9 mouse cellular contexts compared by ENCODE assay signal in the genomic region with DNA sequence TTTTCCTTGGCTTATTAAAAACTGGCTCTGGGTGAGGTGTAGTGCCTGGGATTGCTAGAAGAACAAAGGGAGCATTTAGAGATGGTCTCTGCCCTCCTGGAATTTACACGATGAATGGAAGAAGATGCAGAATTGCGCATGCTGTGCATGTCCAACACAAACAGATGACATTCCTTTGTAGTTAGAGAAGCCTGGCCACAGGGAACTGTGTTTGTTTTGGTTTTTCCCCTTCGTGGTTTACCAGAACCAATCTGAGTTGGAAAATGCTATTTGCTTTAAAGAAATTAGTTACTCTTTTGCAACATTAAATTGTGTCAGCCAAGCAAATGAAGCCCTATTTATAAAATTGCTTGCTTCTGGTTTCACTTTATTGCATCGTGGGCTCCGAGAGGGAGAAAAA. TPM values are rescaled to one million over a fixed set of nuclear protein-coding genes. Genes with fewer than 3 reads are reported as not detected.
DNase-seq lines count a peak whose midpoint lies in the region; ATAC-seq lines count a peak whose summit lies in the region.
"Had no signal": no experiment of that assay in that cellular context is flagged by ENCODE, and none has a peak within 500 bp of the region (broad histone marks: within the 10 kb centered on the region; RNA-seq: fewer than 3 reads in every experiment).

A gene (plus strand): TSS at position 170 of the 400 bp plus-strand sequence.

- DNase-seq in left cerebral cortex, adult 18-20 months (ENCODE audit: low spot score in 2 of 2) = no peak
- DNase-seq in left cerebral cortex, postnatal 36 days (ENCODE audit: low spot score in 2 of 2) = no peak
- DNase-seq in adrenal gland, postnatal 10 days = no peak
- DNase-seq in midbrain, embryonic 11.5 days (ENCODE audit: low spot score, missing footprints) = peak; percentile 85
- DNase-seq in layer of hippocampus, postnatal 25 days (ENCODE audit: extremely low spot score in 1 of 2, low spot score in 1 of 2) = no peak
- DNase-seq in right cerebral cortex, adult 2 months (ENCODE audit: low spot score in 2 of 2) = no peak
- no peak for DNase-seq in spleen, postnatal 36 days (ENCODE audit: low spot score in 2 of 2)
- DNase-seq: liver, embryonic 13.5 days had no signal

- H3K9ac ChIP-seq in heart, embryonic 13.5 days = no peak within 1 kb of the TSS
- H3K9ac ChIP-seq in midbrain, embryonic 11.5 days (ENCODE audit: low read length) = no peak within 1 kb of the TSS
- H3K9ac ChIP-seq: liver, embryonic 13.5 days had no signal

- peak within 1 kb of the TSS; percentile 33; the same call in 1 of the 2 replicates for H3K27ac ChIP-seq in heart, embryonic 13.5 days (replicated peaks)
- H3K27ac ChIP-seq in midbrain, embryonic 11.5 days (ENCODE audit: low read depth, low read length) = no peak within 1 kb of the TSS
- H3K27ac ChIP-seq: liver, embryonic 13.5 days had no signal

- WGBS in heart, embryonic 13.5 days = 53% methylated on average over 5 of the region's 5 CpGs
- WGBS in midbrain, embryonic 11.5 days = 35% methylated on average over 5 of the region's 5 CpGs

- intact Hi-C loops in left cerebral cortex, postnatal 36 days (cut with DNase I) = no loop called here

- no peaks in the 10 kb centered on the region for H3K27me3 ChIP-seq in heart, embryonic 13.5 days (replicated peaks)
- H3K27me3 ChIP-seq in midbrain, embryonic 11.5 days (ENCODE audit: control insufficient read depth, insufficient read depth, low read length) = no peaks in the 10 kb centered on the region
- H3K27me3 ChIP-seq: liver, embryonic 13.5 days had no signal

- no peaks in the 10 kb centered on the region for H3K9me3 ChIP-seq in heart, embryonic 13.5 days
- H3K9me3 ChIP-seq in midbrain, embryonic 11.5 days (ENCODE audit: control insufficient read depth, low read length) = no peaks in the 10 kb centered on the region
- H3K9me3 ChIP-seq: liver, embryonic 13.5 days had no signal

- peak within 1 kb of the TSS; percentile 10; the same call in 1 of the 2 replicates for H3K4me2 ChIP-seq in heart, embryonic 13.5 days
- 0 out of 2 replicates have a peak within 1 kb of the TSS, but pooled peaks have one; percentile 3 for H3K4me2 ChIP-seq in midbrain, embryonic 11.5 days
- H3K4me2 ChIP-seq: liver, embryonic 13.5 days had no signal

- ATAC-seq in heart, embryonic 13.5 days (ENCODE audit: extremely low read depth, insufficient number of reproducible peaks, low FRiP score, low TSS enrichment) = no peak
- 0 out of 2 replicates have a peak, but pooled peaks have one; percentile 35 for ATAC-seq in midbrain, embryonic 11.5 days (ENCODE audit: low FRiP score)

- H3K4me1 ChIP-seq in heart, embryonic 13.5 days = peaks cover 56% of the 10 kb centered on the region
- H3K4me1 ChIP-seq in midbrain, embryonic 11.5 days (ENCODE audit: control insufficient read depth, insufficient read depth, low read length) = peaks cover 8% of the 10 kb centered on the region; the same call in 1 of the 2 replicates
- H3K4me1 ChIP-seq: liver, embryonic 13.5 days had no signal

- no peaks in the 10 kb centered on the region for H3K36me3 ChIP-seq in heart, embryonic 13.5 days
- H3K36me3 ChIP-seq in midbrain, embryonic 11.5 days (ENCODE audit: control insufficient read depth, insufficient read depth, low read length) = no peaks in the 10 kb centered on the region
- H3K36me3 ChIP-seq: liver, embryonic 13.5 days had no signal

- no peak within 1 kb of the TSS for H3K4me3 ChIP-seq in heart, embryonic 13.5 days
- no peak within 1 kb of the TSS for H3K4me3 ChIP-seq in midbrain, embryonic 11.5 days (ENCODE audit: low read depth, low read length)
- H3K4me3 ChIP-seq: liver, embryonic 13.5 days had no signal

RNA-seq across cellular contexts. Expression of the gene that starts here (rescaled TPM):
- total RNA-seq in left cerebral cortex, adult 18-20 months (2021) = 10 to 100 TPM; 11.5 to 16.2 TPM
- total RNA-seq in left cerebral cortex, postnatal 36 days (2021) = 10 to 100 TPM in 1 of 2 experiments, 1 to 10 TPM in 1; 6.4 to 17.4 TPM
- 100 to 1,000 TPM; 107 to 225 TPM for total RNA-seq in adrenal gland, postnatal 10 days (2021)
- 0.79 and 1.3 TPM in 2 replicates for polyA plus RNA-seq in heart, embryonic 13.5 days (2015; fragmentation: Nextera tagmentation; extraction: Ambion mirVana)
- polyA plus RNA-seq in midbrain, embryonic 11.5 days (2014; fragmentation: Nextera tagmentation; extraction: Ambion mirVana) = 8.1 and 8.4 TPM in 2 replicates
- total RNA-seq in layer of hippocampus, postnatal 25 days (2021) = 1 to 10 TPM; 5.9 to 7.4 TPM

Comparison
In these comparisons a context has a peak if more than half of its experiments do, and no peak if none do; other contexts are left out.
1. RNA of the gene that starts here (total RNA-seq): 107 to 225 TPM in adrenal gland, postnatal 10 days; 6.4 to 17.4 TPM in left cerebral cortex, postnatal 36 days, 11.5 to 16.2 TPM in left cerebral cortex, adult 18-20 months and 5.9 to 7.4 TPM in layer of hippocampus, postnatal 25 days; every median in the first group is over 4 times any median in the second.